Mouse (Mus musculus) E14TG2a.4 (cell line): ENCODE data around the gene Foxo3.
A peak's percentile ranks its signal among the peaks of the same experiment; 100 is the strongest.

ENCODE experiments used
- H3K27me3 ChIP-seq: 2 replicates; pipeline ENCODE4 v1.6.1; 2014; ENCODE audit warnings: low read length, control low read depth; ENCODE audit not compliant: insufficient read depth
- H3K36me3 ChIP-seq: 2 replicates; pipeline ENCODE4 v1.6.1; 2014; ENCODE audit warnings: low read length, control low read depth; ENCODE audit not compliant: insufficient read depth
- H3K4me1 ChIP-seq: replicated peaks from 2 replicates; pipeline ENCODE4 v1.6.1; 2014; ENCODE audit warnings: low read depth, low read length, control low read depth
- H3K4me3 ChIP-seq: replicated peaks from 2 replicates; pipeline ENCODE4 v1.5.1; 2014; ENCODE audit warnings: mild to moderate bottlenecking, low read length
- H3K9me3 ChIP-seq: 2 replicates; pipeline ENCODE4 v1.6.1; 2014; ENCODE audit warnings: low read length, control low read depth
- CTCF ChIP-seq: conservative IDR thresholded peaks from 2 replicates; pipeline ENCODE4 v1.5.1; 2014; ENCODE audit warnings: low read length
- NANOG ChIP-seq: IDR thresholded peaks from 2 replicates; pipeline ENCODE4 v1.6.1; 2014; ENCODE audit warnings: borderline replicate concordance, low read length, mixed read lengths
- POU5F1 ChIP-seq: IDR thresholded peaks from 2 replicates; pipeline ENCODE4 v1.6.1; 2014; ENCODE audit warnings: low read length, borderline replicate concordance

Gene Foxo3

GRCm38 (mm10) chr10:42249965-42250364, 26.6 kb downstream of the Foxo3 start:
- Histone ChIP-seq H3K27me3 (no peaks in the 10 kb centered on the region), H3K36me3 (peaks cover 17% of the 10 kb centered on the region), H3K9me3 (no peaks in the 10 kb centered on the region), H3K4me3 (no peak overlapping the region), H3K4me1 (peaks cover 93% of the 10 kb centered on the region)
- TF ChIP-seq POU5F1 (no peak), NANOG (no peak), CTCF (no peak)

- no peaks in the 10 kb centered on the region for H3K27me3 ChIP-seq
- no peak for TF ChIP-seq CTCF
- TF ChIP-seq NANOG, result no peak
- TF ChIP-seq POU5F1, result no peak
- H3K9me3 ChIP-seq, result no peaks in the 10 kb centered on the region
- peaks cover 93% of the 10 kb centered on the region for H3K4me1 ChIP-seq
- H3K36me3 ChIP-seq, result peaks cover 6% of the 10 kb centered on the region; the same call in 1 of the 2 replicates
- H3K4me3 ChIP-seq, result no peak overlapping the region
These were observed 27.9 kb downstream of the Foxo3 start for GRCm38 (mm10) chr10:42248644-42249043.

- Histone ChIP-seq H3K36me3 (peaks cover 8% of the 10 kb centered on the region; the same call in 1 of the 2 replicates), H3K4me3 (0 out of 2 replicates have a peak overlapping the region, but pooled peaks have one; percentile 24), H3K27me3 (no peaks in the 10 kb centered on the region), H3K4me1 (peaks cover 90% of the 10 kb centered on the region), H3K9me3 (no peaks in the 10 kb centered on the region)
- TF ChIP-seq CTCF (no peak), NANOG (no peak), POU5F1 (no peak)
These were observed 28.4 kb downstream of the Foxo3 start for GRCm38 (mm10) chr10:42248156-42248555.

DNA sequence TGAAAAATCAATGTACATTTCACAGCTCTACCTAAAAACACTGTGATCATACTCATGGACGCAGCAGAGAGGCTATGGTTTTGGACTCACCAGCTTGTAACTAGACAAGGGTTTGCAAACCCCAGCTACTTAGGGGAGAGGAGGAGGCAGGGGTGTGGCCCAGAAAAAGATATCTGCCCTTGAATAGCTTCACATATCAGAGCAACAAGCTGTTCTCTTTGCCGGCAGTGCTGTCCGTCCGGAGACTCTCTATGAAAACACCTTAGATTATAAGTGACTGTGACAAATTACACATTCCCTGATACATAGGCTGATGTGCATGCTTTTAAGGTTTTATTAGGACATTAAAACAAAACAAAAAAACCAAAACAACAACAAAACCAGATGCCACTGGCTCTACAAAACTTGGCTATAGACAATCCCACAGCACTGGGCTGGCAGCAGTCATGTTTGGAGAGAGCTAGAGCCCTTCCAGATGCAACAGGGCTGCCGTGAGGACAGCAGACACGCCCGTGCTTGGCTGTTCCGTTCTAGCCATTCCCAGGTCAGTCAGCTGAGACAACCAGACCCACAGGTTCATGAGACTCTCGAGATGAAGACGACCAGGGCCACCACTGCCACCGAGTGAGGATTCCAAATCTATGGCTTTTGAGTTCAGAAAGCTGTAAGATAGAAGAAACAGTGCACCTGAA, 29.3 kb downstream of the Foxo3 start:
- Histone ChIP-seq H3K36me3 (peaks cover 8% of the 10 kb centered on the region; the same call in 1 of the 2 replicates), H3K27me3 (no peaks in the 10 kb centered on the region), H3K9me3 (no peaks in the 10 kb centered on the region), H3K4me3 (peak overlapping the region; percentile 24), H3K4me1 (peaks cover 87% of the 10 kb centered on the region)
- no peak for TF ChIP-seq CTCF

DNA sequence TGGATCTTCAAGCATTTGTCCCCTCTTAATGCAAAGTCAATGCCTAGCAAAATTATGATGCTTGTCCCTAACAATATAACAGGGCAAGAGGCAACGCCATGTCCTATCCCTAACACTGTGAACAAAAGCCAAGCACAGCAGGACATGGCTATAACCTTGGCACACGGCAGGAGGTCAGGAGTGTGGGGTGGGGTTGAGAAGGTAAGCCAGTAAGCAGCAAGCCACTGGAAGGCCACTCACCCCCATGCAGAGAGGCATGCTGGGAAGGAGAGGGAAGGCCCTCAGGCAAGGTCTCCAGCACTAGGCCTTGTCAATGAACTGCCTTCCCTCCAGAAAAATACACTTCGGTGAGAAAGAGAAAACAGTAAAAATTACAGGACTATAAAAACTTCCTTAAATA, 30.1 kb downstream of the Foxo3 start:
- H3K9me3 ChIP-seq, result no peaks in the 10 kb centered on the region
- no peak for TF ChIP-seq POU5F1
- no peak for TF ChIP-seq CTCF
- TF ChIP-seq NANOG, result peak; percentile 65
- no peaks in the 10 kb centered on the region for H3K27me3 ChIP-seq
- H3K4me3 ChIP-seq, result no peak overlapping the region
- H3K4me1 ChIP-seq, result peaks cover 86% of the 10 kb centered on the region
- peaks cover 8% of the 10 kb centered on the region; the same call in 1 of the 2 replicates for H3K36me3 ChIP-seq

DNA sequence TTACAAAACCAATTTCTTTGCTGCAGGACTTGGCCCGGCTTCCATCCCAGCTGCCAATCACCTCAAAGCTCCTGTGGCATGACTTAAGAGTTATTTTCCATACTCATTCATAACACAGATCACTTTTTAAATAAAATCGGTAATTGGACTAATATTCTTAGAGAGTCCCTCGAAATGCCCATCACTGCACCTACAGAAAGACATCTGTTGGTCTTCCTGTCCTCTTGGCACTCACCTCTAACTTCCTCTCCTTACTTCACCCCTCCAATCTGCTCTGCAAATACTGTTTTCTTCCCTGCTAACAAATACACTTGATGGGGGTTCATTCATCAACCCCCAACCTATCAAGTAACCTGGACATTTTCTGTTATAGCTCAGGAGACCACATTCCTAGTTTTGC, 30.9 kb downstream of the Foxo3 start:
- H3K4me3 ChIP-seq, result no peak overlapping the region
- no peaks in the 10 kb centered on the region for H3K9me3 ChIP-seq
- peaks cover 84% of the 10 kb centered on the region for H3K4me1 ChIP-seq
- TF ChIP-seq CTCF, result no peak
- no peak for TF ChIP-seq POU5F1
- no peak for TF ChIP-seq NANOG
- H3K27me3 ChIP-seq, result no peaks in the 10 kb centered on the region
- peaks cover 8% of the 10 kb centered on the region; the same call in 1 of the 2 replicates for H3K36me3 ChIP-seq

DNA sequence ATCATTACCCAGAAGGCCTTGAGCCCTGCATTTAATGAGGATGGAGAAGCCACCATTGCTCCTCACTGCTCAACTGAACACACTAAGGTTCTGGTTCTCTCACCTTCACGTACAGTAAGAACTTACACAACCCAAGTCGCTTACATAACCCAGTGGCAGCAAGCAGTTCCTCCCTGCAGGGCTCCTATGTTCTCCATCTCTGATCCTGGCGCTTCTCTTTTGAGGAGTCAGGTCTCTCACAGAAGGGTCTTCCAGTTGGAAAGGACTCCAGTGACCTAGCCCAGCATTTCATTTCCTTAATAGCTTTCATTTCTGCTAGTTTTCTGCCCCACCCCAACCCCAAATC, 31.3 kb downstream of the Foxo3 start:
- Histone ChIP-seq H3K4me1 (peaks cover 80% of the 10 kb centered on the region), H3K36me3 (peaks cover 8% of the 10 kb centered on the region; the same call in 1 of the 2 replicates), H3K9me3 (no peaks in the 10 kb centered on the region), H3K27me3 (no peaks in the 10 kb centered on the region), H3K4me3 (no peak overlapping the region)
- TF ChIP-seq CTCF (no peak), NANOG (no peak), POU5F1 (no peak)

DNA sequence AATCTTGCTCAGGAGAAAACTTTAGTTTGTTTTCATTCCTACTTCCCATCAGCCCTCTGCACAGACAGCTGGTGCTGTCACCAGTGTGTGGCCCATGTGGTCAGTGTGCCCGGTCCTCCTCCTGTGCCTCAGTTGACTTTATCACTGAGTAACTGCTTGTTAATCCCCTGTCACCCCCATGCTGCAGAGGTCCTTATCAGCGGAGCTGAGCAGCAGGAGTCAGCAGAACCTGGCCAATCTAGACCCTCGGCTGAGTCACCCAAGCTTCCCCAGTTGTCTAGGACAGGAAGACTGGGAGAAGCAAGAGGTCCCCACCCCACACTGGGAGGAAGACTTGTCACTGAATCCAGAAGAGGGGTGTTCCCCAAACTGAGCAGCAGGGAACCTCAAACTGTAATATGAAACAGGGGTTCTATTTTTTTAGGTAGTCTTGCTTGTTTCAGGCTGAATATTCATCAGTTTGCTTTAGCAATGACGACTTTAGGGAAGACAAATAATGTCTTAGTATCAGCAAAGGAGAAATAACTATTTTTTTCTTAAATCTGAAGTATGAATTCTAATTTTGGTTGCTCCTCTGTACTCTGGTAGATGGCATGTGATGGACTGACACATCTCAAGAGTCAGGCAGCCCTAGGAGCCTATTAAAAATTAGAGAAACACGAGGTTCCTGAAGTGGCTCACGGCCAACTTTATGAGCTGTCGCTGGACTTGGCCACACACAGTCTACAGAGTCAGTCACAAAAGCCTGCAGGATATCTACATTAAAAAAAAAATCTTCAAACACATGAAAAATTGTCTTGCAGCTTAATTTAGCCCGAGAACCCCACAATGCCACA, 31.9 kb downstream of the Foxo3 start:
- Histone ChIP-seq H3K4me3 (no peak overlapping the region), H3K9me3 (no peaks in the 10 kb centered on the region), H3K27me3 (no peaks in the 10 kb centered on the region), H3K4me1 (peaks cover 76% of the 10 kb centered on the region), H3K36me3 (peaks cover 8% of the 10 kb centered on the region; the same call in 1 of the 2 replicates)
- TF ChIP-seq NANOG (no peak), POU5F1 (no peak), CTCF (no peak)
